Mouse (Mus musculus) myocyte (in vitro differentiated cells): ENCODE measurements around the gene Wdfy1. TPM values are rescaled to one million over a fixed set of nuclear protein-coding genes. Genes with fewer than 3 reads are reported as not detected.

Experiments used
- H3K27me3 ChIP-seq: one replicate; pipeline ENCODE4 v1.6.1; 2011; ENCODE audit not compliant: control insufficient read depth, insufficient read depth, insufficient read length
- H3K36me3 ChIP-seq: one replicate; pipeline ENCODE4 v1.6.1; 2011; ENCODE audit not compliant: control insufficient read depth, insufficient read depth
- H3K4me2 ChIP-seq: one replicate; pipeline ENCODE4 v1.6.1; 2011; ENCODE audit warnings: low read depth, control low read depth
- H3K4me3 ChIP-seq: one replicate; pipeline ENCODE4 v1.5.1; 2011; ENCODE audit warnings: mild to moderate bottlenecking, control low read depth, moderate library complexity
- H3K79me2 ChIP-seq: one replicate; pipeline ENCODE4 v1.6.1; 2011; ENCODE audit not compliant: control insufficient read depth, insufficient read depth
- H3ac ChIP-seq: one replicate; pipeline ENCODE4 v1.6.1; 2011; ENCODE audit not compliant: control insufficient read depth, insufficient read length
- CEBPB ChIP-seq: IDR thresholded peaks from 2 replicates; pipeline ENCODE4 v1.6.1; 2011; ENCODE audit warnings: mild to moderate bottlenecking, moderate library complexity; ENCODE audit not compliant: poor library complexity, insufficient read depth, severe bottlenecking
- E2F4 ChIP-seq: IDR thresholded peaks from one replicate; pipeline ENCODE4 v1.6.1; 2011; ENCODE audit warnings: mild to moderate bottlenecking, control low read depth, moderate library complexity; ENCODE audit not compliant: insufficient read depth
- MAX ChIP-seq: IDR thresholded peaks from one replicate; pipeline ENCODE4 v1.6.1; 2011; ENCODE audit warnings: low read depth, mild to moderate bottlenecking, control low read depth
- MYOD1 ChIP-seq, 3 experiments: IDR thresholded peaks; one replicate each; pipeline ENCODE4 v1.6.1; 2011; ENCODE audit warnings: control low read depth in 2 of 3, low read depth in 2 of 3, mild to moderate bottlenecking in 2 of 3, moderate library complexity in 1 of 3; ENCODE audit not compliant: insufficient read length in 2 of 3, control insufficient read depth in 1 of 3
- MYOG ChIP-seq, 3 experiments: IDR thresholded peaks; one replicate each; pipeline ENCODE4 v1.6.1; 2011; ENCODE audit warnings: control low read depth in 2 of 3, low read depth in 2 of 3, mild to moderate bottlenecking in 2 of 3; ENCODE audit not compliant: insufficient read length in 2 of 3, control insufficient read depth in 1 of 3, insufficient read depth in 1 of 3
- POLR2A ChIP-seq: IDR thresholded peaks from one replicate; pipeline ENCODE4 v1.6.1; 2011; ENCODE audit warnings: low read depth, mild to moderate bottlenecking, control low read depth, moderate library complexity; ENCODE audit not compliant: insufficient read length
- POLR2AphosphoS2 ChIP-seq: IDR thresholded peaks from one replicate; pipeline ENCODE4 v1.6.1; 2011; ENCODE audit warnings: low read depth, control low read depth; ENCODE audit not compliant: insufficient read length
- REST ChIP-seq: IDR thresholded peaks from one replicate; pipeline ENCODE4 v1.6.1; 2011; ENCODE audit warnings: mild to moderate bottlenecking, control low read depth, moderate library complexity; ENCODE audit not compliant: insufficient read depth, insufficient read length
- SRF ChIP-seq: IDR thresholded peaks from one replicate; pipeline ENCODE4 v1.6.1; 2011; ENCODE audit warnings: low read depth; ENCODE audit not compliant: control insufficient read depth, insufficient read length
- TCF12 ChIP-seq: IDR thresholded peaks from one replicate; pipeline ENCODE4 v1.6.1; 2011; ENCODE audit warnings: mild to moderate bottlenecking, control low read depth; ENCODE audit not compliant: poor library complexity, insufficient read depth, severe bottlenecking
- TCF3 ChIP-seq: IDR thresholded peaks from one replicate; pipeline ENCODE4 v1.6.1; 2011; ENCODE audit warnings: low read depth, control low read depth; ENCODE audit not compliant: insufficient read length
- USF1 ChIP-seq: IDR thresholded peaks from one replicate; pipeline ENCODE4 v1.6.1; 2011; ENCODE audit warnings: low read depth, mild to moderate bottlenecking, control low read depth, moderate library complexity
- polyA plus RNA-seq: library from polyadenylated mRNA; unstranded; fragments of >200 nt; fragmentation: generic; extraction: Trizol; gene quantifications from one replicate; pipeline ENCODE4 v1.2.1, GENCODE M21; 2012; ENCODE audit warnings: missing spikeins

Wdfy1 gene
- polyA plus RNA-seq, 1 experiment: 28.6 TPM

DNA sequence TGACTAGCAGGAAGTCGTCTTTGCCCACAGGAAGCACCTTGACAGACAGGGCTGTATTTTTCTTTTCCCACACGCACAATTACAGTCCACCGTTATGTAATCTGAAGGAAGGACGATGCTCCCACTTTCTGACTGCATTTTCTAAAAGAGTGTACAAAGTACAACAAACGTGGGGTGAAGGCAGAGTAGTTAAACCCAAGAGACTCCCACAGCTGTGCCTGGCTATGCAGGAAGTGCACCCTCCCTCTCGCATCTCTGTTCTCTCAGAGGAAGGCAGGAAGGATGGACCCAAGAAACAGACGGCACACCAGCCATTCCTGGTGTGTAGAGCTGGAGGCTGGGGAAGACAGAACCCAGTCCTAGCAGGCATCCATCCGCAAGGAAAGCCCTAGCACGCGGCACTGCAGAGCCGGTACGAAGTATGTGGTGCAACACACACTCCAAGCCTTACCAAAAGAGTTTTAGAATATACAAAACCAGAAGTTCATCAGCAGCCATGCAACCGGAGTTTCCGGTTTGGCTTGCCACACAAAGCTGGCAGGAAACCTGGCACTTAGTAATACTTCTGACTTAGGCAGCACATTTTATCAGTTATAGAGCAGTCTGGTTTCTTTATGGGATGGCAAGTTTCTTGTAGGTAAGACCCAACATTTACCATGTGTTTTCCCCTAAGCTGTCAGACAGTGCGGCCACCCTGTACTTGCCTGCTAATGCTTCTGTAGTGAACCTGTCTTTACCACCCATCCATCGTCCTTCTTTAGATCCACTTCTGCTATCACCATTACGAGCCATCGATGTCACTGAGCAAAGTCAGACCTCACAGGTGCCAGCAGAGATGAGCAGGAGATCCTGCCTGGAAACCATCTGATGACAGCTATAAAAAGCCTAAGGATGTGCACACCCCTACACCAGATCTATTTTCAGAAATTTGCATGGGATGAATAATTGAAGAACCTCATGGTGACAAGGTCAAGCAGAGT is 64.5 kb downstream of the Wdfy1 start:
- TF ChIP-seq POLR2AphosphoS2 (no peak), MYOD1 (IDR thresholded peaks at IDR 0.05; ENCODE audit: control insufficient read depth in 1 of 3, insufficient read length in 2 of 3, low read depth in 2 of 3) (no peak), MAX (no peak), USF1 (no peak), MYOG (IDR thresholded peaks at IDR 0.05; ENCODE audit: control insufficient read depth in 1 of 3, insufficient read depth in 1 of 3, insufficient read length in 2 of 3, low read depth in 2 of 3) (no peak), SRF (no peak), TCF3 (no peak), POLR2A (no peak), REST (no peak), E2F4 (no peak), CEBPB (no peak), TCF12 (no peak)
- no peaks in the 10 kb centered on the region for H3K27me3 ChIP-seq
- H3K4me2 ChIP-seq: no peak overlapping the region
- no peak overlapping the region for H3K4me3 ChIP-seq
- no peak overlapping the region for H3ac ChIP-seq
- H3K36me3 ChIP-seq: peaks cover 27% of the 10 kb centered on the region
- no peaks in the 10 kb centered on the region for H3K79me2 ChIP-seq

DNA sequence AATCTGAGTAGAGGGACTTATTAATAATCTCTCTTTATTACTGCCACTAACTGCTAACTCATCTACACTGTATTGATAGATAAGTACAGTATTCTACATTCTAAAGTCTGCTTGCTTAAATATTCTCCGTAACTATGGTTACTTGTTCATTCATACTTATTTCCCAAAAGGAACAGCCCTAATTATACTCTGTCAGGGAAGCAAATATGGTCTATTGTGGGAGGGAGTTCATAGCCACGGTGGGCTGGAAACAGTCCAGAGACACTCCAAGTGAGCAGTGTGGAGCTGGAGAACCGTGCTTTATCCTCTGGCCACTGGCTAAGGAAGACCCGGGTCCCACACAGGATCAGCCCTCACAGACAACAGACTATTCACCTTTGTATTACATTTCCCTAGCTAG is 65.3 kb downstream of the Wdfy1 start:
- H3ac ChIP-seq: no peak overlapping the region
- H3K4me2 ChIP-seq: no peak overlapping the region
- TF ChIP-seq TCF12 (no peak), USF1 (no peak), MAX (no peak), TCF3 (no peak), POLR2A (no peak)
- H3K4me3 ChIP-seq: no peak overlapping the region
- no peaks in the 10 kb centered on the region for H3K27me3 ChIP-seq
- no peaks in the 10 kb centered on the region for H3K79me2 ChIP-seq
- H3K36me3 ChIP-seq: peaks cover 34% of the 10 kb centered on the region

DNA sequence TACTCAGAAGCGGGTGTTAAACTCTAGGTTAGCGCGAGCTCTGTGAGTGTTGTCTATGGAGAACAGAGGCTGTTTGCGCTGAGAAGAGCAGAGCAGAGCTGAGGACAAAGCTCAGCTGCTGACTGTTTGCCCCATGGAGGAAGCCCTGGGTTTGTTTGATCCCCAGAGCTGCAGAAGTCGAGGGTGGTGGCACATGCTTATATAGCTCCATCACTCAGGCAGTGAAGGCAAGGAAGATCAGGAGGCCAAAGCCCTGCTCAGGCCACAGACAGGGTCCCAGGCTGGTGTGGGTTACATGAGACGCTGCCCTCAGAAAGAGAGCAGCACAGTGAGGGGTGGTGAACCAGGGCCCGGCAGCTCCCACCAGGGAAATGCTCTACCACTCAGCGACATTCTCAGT is 65.7 kb downstream of the Wdfy1 start:
- TF ChIP-seq USF1: no peak
- TF ChIP-seq TCF3: no peak
- TF ChIP-seq REST: no peak
- no peak for TF ChIP-seq POLR2A
- TF ChIP-seq SRF: no peak
- TF ChIP-seq MYOG (IDR thresholded peaks at IDR 0.05; ENCODE audit: control insufficient read depth in 1 of 3, insufficient read depth in 1 of 3, insufficient read length in 2 of 3, low read depth in 2 of 3): no peak
- no peak for TF ChIP-seq MYOD1 (IDR thresholded peaks at IDR 0.05; ENCODE audit: control insufficient read depth in 1 of 3, insufficient read length in 2 of 3, low read depth in 2 of 3)
- no peak for TF ChIP-seq MAX
- no peak for TF ChIP-seq E2F4
- TF ChIP-seq CEBPB: no peak
- TF ChIP-seq TCF12: no peak
- Histone ChIP-seq H3K4me3 (no peak overlapping the region), H3K4me2 (no peak overlapping the region), H3ac (no peak overlapping the region), H3K27me3 (no peaks in the 10 kb centered on the region), H3K36me3 (peaks cover 36% of the 10 kb centered on the region), H3K79me2 (no peaks in the 10 kb centered on the region)

DNA sequence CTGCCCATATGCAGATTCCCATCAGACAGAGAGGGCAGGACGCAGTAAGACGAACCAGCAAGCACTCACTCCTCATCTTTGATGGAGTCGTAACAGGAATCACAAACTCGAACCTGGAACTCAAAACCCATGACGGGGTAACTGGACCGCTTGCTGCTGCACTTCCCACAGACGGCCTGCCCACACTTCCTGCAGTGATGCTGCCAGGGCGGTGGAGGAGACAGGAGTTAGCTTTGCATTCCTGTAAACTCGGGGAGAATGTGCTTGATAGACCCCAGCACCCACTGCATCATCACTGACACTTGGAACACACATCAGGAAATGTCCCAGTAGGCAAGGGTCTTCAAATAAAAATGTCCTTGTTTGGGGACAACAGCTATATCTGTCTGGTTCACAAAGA is 68.6 kb downstream of the Wdfy1 start:
- Histone ChIP-seq H3K27me3 (no peaks in the 10 kb centered on the region), H3ac (no peak overlapping the region), H3K79me2 (no peaks in the 10 kb centered on the region), H3K4me2 (no peak overlapping the region), H3K36me3 (peaks cover 32% of the 10 kb centered on the region), H3K4me3 (no peak overlapping the region)
- TF ChIP-seq MYOG (IDR thresholded peaks at IDR 0.05; ENCODE audit: control insufficient read depth in 1 of 3, insufficient read depth in 1 of 3, insufficient read length in 2 of 3, low read depth in 2 of 3) (no peak), TCF3 (no peak), USF1 (no peak), CEBPB (no peak), POLR2AphosphoS2 (no peak), MYOD1 (IDR thresholded peaks at IDR 0.05; ENCODE audit: control insufficient read depth in 1 of 3, insufficient read length in 2 of 3, low read depth in 2 of 3) (no peak), POLR2A (no peak), REST (no peak), SRF (no peak), MAX (no peak)

DNA sequence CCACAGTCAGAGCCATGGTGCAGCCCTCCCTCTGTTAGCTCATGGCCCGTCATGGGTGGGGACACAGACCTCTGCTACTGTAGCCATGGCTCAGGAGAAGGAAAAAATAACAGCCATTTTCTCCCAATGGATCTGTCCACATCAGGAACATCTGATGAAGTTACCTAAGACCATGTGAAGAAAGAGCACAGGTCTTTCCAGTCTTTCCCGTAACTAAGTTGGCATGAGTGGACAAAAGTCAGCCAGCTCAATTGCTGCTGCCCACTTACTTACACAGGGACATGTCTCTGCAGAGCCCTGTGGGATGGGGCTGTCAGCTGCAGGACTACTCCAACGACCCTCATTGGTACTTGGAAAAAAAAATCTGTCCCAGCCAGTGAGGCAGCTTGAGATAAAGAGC is 69.2 kb downstream of the Wdfy1 start:
- Histone ChIP-seq H3ac (no peak overlapping the region), H3K36me3 (peaks cover 26% of the 10 kb centered on the region), H3K4me3 (no peak overlapping the region), H3K27me3 (no peaks in the 10 kb centered on the region), H3K79me2 (no peaks in the 10 kb centered on the region), H3K4me2 (no peak overlapping the region)
- TF ChIP-seq REST (no peak), SRF (no peak), MYOD1 (IDR thresholded peaks at IDR 0.05; ENCODE audit: control insufficient read depth in 1 of 3, insufficient read length in 2 of 3, low read depth in 2 of 3) (no peak), TCF3 (no peak), MYOG (IDR thresholded peaks at IDR 0.05; ENCODE audit: control insufficient read depth in 1 of 3, insufficient read depth in 1 of 3, insufficient read length in 2 of 3, low read depth in 2 of 3) (no peak)
